Mouse (Mus musculus) G1E (cell line): ENCODE measurements around the gene 2610028H24Rik. TPM values are rescaled to one million over a fixed set of nuclear protein-coding genes. Genes with fewer than 3 reads are reported as not detected.

Source experiments
- ATAC-seq: 2 replicates; pipeline ENCODE4 v1.8.0; 2016; ENCODE audit warnings: mild to moderate bottlenecking; ENCODE audit not compliant: insufficient number of reproducible peaks, poor library complexity, low FRiP score, severe bottlenecking; ENCODE audit errors: extremely low read depth
- DNase-seq: peaks from one replicate; pipeline ENCODE4 v3.0.0; 2012; ENCODE audit warnings: low spot score
- H3K27me3 ChIP-seq: 2 replicates; pipeline ENCODE4 v1.6.1; 2012; ENCODE audit warnings: mild to moderate bottlenecking, low read length, inconsistent platforms; ENCODE audit not compliant: insufficient read depth
- H3K36me3 ChIP-seq: replicated peaks from 2 replicates; pipeline ENCODE3; 2012; ENCODE audit warnings: mild to moderate bottlenecking, inconsistent platforms
- H3K4me1 ChIP-seq: 2 replicates; pipeline ENCODE4 v1.6.1; 2012; ENCODE audit warnings: low read depth, low read length, inconsistent platforms, mixed read lengths; ENCODE audit not compliant: insufficient read depth
- H3K4me3 ChIP-seq: 2 replicates; pipeline ENCODE4 v1.5.1; 2012; ENCODE audit warnings: low read depth, mild to moderate bottlenecking, inconsistent platforms, low read length, moderate library complexity, mixed read lengths
- H3K9me3 ChIP-seq: replicated peaks from 2 replicates; pipeline ENCODE4 v1.6.1; 2012; ENCODE audit warnings: inconsistent platforms
- CTCF ChIP-seq: IDR thresholded peaks from 2 replicates; pipeline ENCODE4 v1.5.1; 2012; ENCODE audit warnings: low read depth, low read length, inconsistent platforms, mixed read lengths
- GATA1 ChIP-seq: IDR thresholded peaks from 2 replicates; pipeline ENCODE4 v1.6.1; 2012; ENCODE audit warnings: borderline replicate concordance, low read length, inconsistent platforms, mixed read lengths
- GATA2 ChIP-seq: IDR thresholded peaks from 2 replicates; pipeline ENCODE4 v1.6.1; 2012; ENCODE audit warnings: low read depth, low read length, inconsistent platforms, borderline replicate concordance
- POLR2AphosphoS5 ChIP-seq: IDR thresholded peaks from 2 replicates; pipeline ENCODE4 v1.6.1; 2012; ENCODE audit warnings: low read depth, low read length, inconsistent platforms; ENCODE audit not compliant: insufficient replicate concordance
- TAL1 ChIP-seq: conservative IDR thresholded peaks from 2 replicates; pipeline ENCODE4 v1.6.1; 2012; ENCODE audit warnings: low read depth, low read length, inconsistent platforms, mixed read lengths
- polyA plus RNA-seq: library from polyadenylated mRNA; stranded (reverse); fragments of >175 nt; gene quantifications from 2 replicates; pipeline ENCODE4 v1.2.3, GENCODE M21; 2012
- total RNA-seq, 2 experiments: library from RNA; stranded (forward) in 1 of 2; stranded (reverse) in 1 of 2; fragments of 200-1000 nt in 1 of 2; fragments of >200 nt in 1 of 2; fragmentation: Nextera tagmentation in 1 of 2; gene quantifications; 2 replicates each; pipeline ENCODE4 v1.2.3; 2014 to 2017

Gene 2610028H24Rik
- total RNA-seq (2014; fragmentation: Nextera tagmentation) = not detected in 2 replicates
- total RNA-seq (2017) = 0.11 TPM in 1 of 2 replicates, not detected in the other
- polyA plus RNA-seq = not detected in 2 replicates

GRCm38 (mm10) chr10:76448851-76449250, at the start of gene 2610028H24Rik:
Gene 2610028H24Rik, plus strand, starts transcription at chr10:76449081.
- H3K36me3 ChIP-seq = no peaks in the 10 kb centered on the region
- no peak within 1 kb of the TSS for H3K4me3 ChIP-seq
- DNase-seq (no peak), ATAC-seq (no peak)
- peaks cover 12% of the 10 kb centered on the region for H3K27me3 ChIP-seq
- TF ChIP-seq POLR2AphosphoS5 (no peak), TAL1 (no peak)
- no peaks in the 10 kb centered on the region for H3K9me3 ChIP-seq
- H3K4me1 ChIP-seq = peaks cover 50% of the 10 kb centered on the region

- H3K4me1 ChIP-seq = no peaks in the 10 kb centered on the region
- DNase-seq = no peak
- H3K36me3 ChIP-seq = peaks cover 95% of the 10 kb centered on the region
- H3K27me3 ChIP-seq = no peaks in the 10 kb centered on the region; the same call in 1 of the 2 replicates
- no peak overlapping the region for H3K4me3 ChIP-seq
- no peak for ATAC-seq
- no peaks in the 10 kb centered on the region for H3K9me3 ChIP-seq
- TF ChIP-seq POLR2AphosphoS5 = no peak
- no peak for TF ChIP-seq TAL1
- TF ChIP-seq CTCF = no peak
- TF ChIP-seq GATA2 = no peak
- no peak for TF ChIP-seq GATA1
Measured at GRCm38 (mm10) chr10:76408520-76408919, 40.4 kb upstream of the 2610028H24Rik start.

- DNase-seq = no peak
- no peak for ATAC-seq
- Histone ChIP-seq H3K4me3 (no peak overlapping the region), H3K4me1 (0 out of 2 replicates have a peak, but pooled peaks cover 2% of the 10 kb centered on the region), H3K27me3 (no peaks in the 10 kb centered on the region; the same call in 1 of the 2 replicates), H3K9me3 (no peaks in the 10 kb centered on the region), H3K36me3 (peaks cover 99% of the 10 kb centered on the region)
- no peak for TF ChIP-seq POLR2AphosphoS5
- no peak for TF ChIP-seq CTCF
- TF ChIP-seq TAL1 = no peak
- TF ChIP-seq GATA2 = no peak
- no peak for TF ChIP-seq GATA1
Measured at GRCm38 (mm10) chr10:76416811-76417210, 32.1 kb upstream of the 2610028H24Rik start.

GRCm38 (mm10) chr10:76425674-76426073, 23.2 kb upstream of the 2610028H24Rik start:
- Histone ChIP-seq H3K4me1 (no peaks in the 10 kb centered on the region), H3K36me3 (peaks cover 95% of the 10 kb centered on the region), H3K27me3 (no peaks in the 10 kb centered on the region), H3K9me3 (no peaks in the 10 kb centered on the region), H3K4me3 (no peak overlapping the region)
- DNase-seq (no peak), ATAC-seq (no peak)
- TF ChIP-seq GATA2 (no peak), CTCF (no peak), GATA1 (no peak), POLR2AphosphoS5 (no peak), TAL1 (no peak)

- no peaks in the 10 kb centered on the region for H3K27me3 ChIP-seq
- TF ChIP-seq GATA2 (no peak), CTCF (no peak), POLR2AphosphoS5 (no peak), GATA1 (no peak), TAL1 (no peak)
- peaks cover 4% of the 10 kb centered on the region; the same call in 1 of the 2 replicates for H3K4me1 ChIP-seq
- H3K9me3 ChIP-seq = no peaks in the 10 kb centered on the region
- no peak for ATAC-seq
- H3K36me3 ChIP-seq = peaks cover 100% of the 10 kb centered on the region
- H3K4me3 ChIP-seq = no peak overlapping the region
- no peak for DNase-seq
Measured at GRCm38 (mm10) chr10:76433925-76434324, 15.0 kb upstream of the 2610028H24Rik start.

- Histone ChIP-seq H3K36me3 (peaks cover 73% of the 10 kb centered on the region), H3K4me1 (peaks cover 37% of the 10 kb centered on the region), H3K27me3 (no peaks in the 10 kb centered on the region), H3K9me3 (no peaks in the 10 kb centered on the region), H3K4me3 (no peak overlapping the region)
- TF ChIP-seq GATA2 (no peak), POLR2AphosphoS5 (no peak), CTCF (no peak), TAL1 (no peak), GATA1 (no peak)
- ATAC-seq (no peak), DNase-seq (no peak)
Measured at GRCm38 (mm10) chr10:76439107-76439890, 9.6 kb upstream of the 2610028H24Rik start.

- TF ChIP-seq GATA1 (no peak), TAL1 (no peak), GATA2 (no peak), CTCF (no peak), POLR2AphosphoS5 (no peak)
- Histone ChIP-seq H3K36me3 (peaks cover 64% of the 10 kb centered on the region), H3K4me3 (no peak within 1 kb of the TSS; the same call in 1 of the 2 replicates), H3K9me3 (no peaks in the 10 kb centered on the region), H3K4me1 (peaks cover 45% of the 10 kb centered on the region), H3K27me3 (no peaks in the 10 kb centered on the region)
- DNase-seq (no peak), ATAC-seq (no peak)
Measured at GRCm38 (mm10) chr10:76440281-76440680, 8.6 kb upstream of the 2610028H24Rik start, which contains the start of gene AC141477.1. Gene AC141477.1, minus strand, starts transcription at chr10:76440444.
